Mouse (Mus musculus) cerebellum, adult (tissue): ENCODE data around the gene Asb16.

ENCODE experiments used
- ATAC-seq: cut with Nextera tagmentation; 2 replicates; pipeline ENCODE4 v1.9.2; 2017; ENCODE audit warnings: mild to moderate bottlenecking, moderate library complexity, mixed read lengths; ENCODE audit not compliant: insufficient number of reproducible peaks, low FRiP score, low TSS enrichment

Asb16 gene

GRCm38 (mm10) chr11:102327250-102327649, 58.7 kb downstream of the Asb16 start:
- ATAC-seq, result no peak

DNA sequence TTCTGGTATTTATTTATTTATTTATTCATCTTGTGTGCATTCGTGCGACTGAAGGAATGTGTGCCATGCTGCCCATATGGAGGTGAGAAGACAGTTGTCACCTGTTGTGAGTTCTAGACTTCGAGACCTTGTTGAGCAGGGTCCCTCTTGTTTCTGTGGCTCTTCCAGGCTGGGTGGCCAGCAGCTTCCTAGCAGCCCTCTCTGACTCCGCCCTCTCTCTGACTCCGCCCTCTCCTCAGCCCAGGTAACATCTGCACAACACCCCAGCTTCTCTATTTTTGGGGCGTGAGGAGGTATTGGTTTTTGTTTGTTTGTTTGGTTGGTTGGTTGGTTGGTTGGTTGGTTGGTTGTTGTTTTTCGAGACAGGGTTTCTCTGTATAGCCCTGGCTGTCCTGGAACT, 59.3 kb downstream of the Asb16 start:
- ATAC-seq, result no peak
